Comparison of ENCODE assay signal across 8 mouse cellular contexts in genomic region chr4:126102061-126102841, GRCm38 (mm10). TPM values are rescaled to one million over a fixed set of nuclear protein-coding genes. Genes with fewer than 3 reads are reported as not detected.
DNase-seq lines count a peak whose midpoint lies in the region; ATAC-seq and TF ChIP-seq lines count a peak whose summit lies in the region.

No protein-coding gene starts in this region.

- peak; percentile 38 to 52 for DNase-seq in left cerebral cortex, adult 2 months (ENCODE audit: extremely low spot score in 1 of 2, low spot score in 2 of 2)
- no peak for DNase-seq in left cerebral cortex, postnatal 10 days (ENCODE audit: extremely low spot score in 1 of 2, low spot score in 2 of 2)
- DNase-seq in forebrain, postnatal 0 days = no peak
- peak; percentile 74 for DNase-seq in lung, postnatal 0 days (ENCODE audit: low spot score)
- no peak for DNase-seq in thymus, postnatal 36 days

- no peaks in the 10 kb centered on the region for H3K9me3 ChIP-seq in forebrain, postnatal 0 days (ENCODE audit: low read length)
- no peaks in the 10 kb centered on the region for H3K9me3 ChIP-seq in kidney, embryonic 15.5 days (replicated peaks)
- H3K9me3 ChIP-seq in lung, postnatal 0 days (ENCODE audit: low read length) = no peaks in the 10 kb centered on the region
- H3K9me3 ChIP-seq in stomach, embryonic 16.5 days (replicated peaks; ENCODE audit: control insufficient read depth, low read length) = no peaks in the 10 kb centered on the region

- no peaks in the 10 kb centered on the region for H3K36me3 ChIP-seq in forebrain, postnatal 0 days (ENCODE audit: insufficient read depth)
- H3K36me3 ChIP-seq in kidney, embryonic 15.5 days = peaks cover 14% of the 10 kb centered on the region
- H3K36me3 ChIP-seq in lung, postnatal 0 days (ENCODE audit: insufficient read depth, low read length) = no peaks in the 10 kb centered on the region
- H3K36me3 ChIP-seq in stomach, embryonic 16.5 days (ENCODE audit: control insufficient read depth, insufficient read depth, low read length) = peaks cover 5% of the 10 kb centered on the region; the same call in 1 of the 2 replicates

- intact Hi-C loops in left cerebral cortex, adult 2 months (cut with DNase I) = loop anchor here (5.0 kb wide), 1 partner anchor 150 kb away; no protein-coding TSS in a partner anchor
- intact Hi-C loops in left cerebral cortex, postnatal 10 days (cut with DNase I) = no loop called here

- no peak overlapping the region; the same call in 1 of the 2 replicates for H3K4me3 ChIP-seq in left cerebral cortex, adult 2 months
- H3K4me3 ChIP-seq in bone marrow, adult 2 months (replicated peaks; ENCODE audit: control insufficient read depth, low read depth, low read length) = no peak overlapping the region
- H3K4me3 ChIP-seq in forebrain, postnatal 0 days (ENCODE audit: low read depth, low read length) = no peak overlapping the region
- H3K4me3 ChIP-seq in kidney, embryonic 15.5 days (replicated peaks) = peak overlapping the region; percentile 95
- no peak overlapping the region for H3K4me3 ChIP-seq in lung, postnatal 0 days (ENCODE audit: low read depth, low read length)
- H3K4me3 ChIP-seq in stomach, embryonic 16.5 days (replicated peaks; ENCODE audit: low read length) = peak overlapping the region; percentile 82; the same call in 1 of the 2 replicates

- H3K9ac ChIP-seq in forebrain, postnatal 0 days = peak overlapping the region; percentile 47
- peak overlapping the region; percentile 49; the same call in 1 of the 2 replicates for H3K9ac ChIP-seq in kidney, embryonic 15.5 days
- no peak overlapping the region for H3K9ac ChIP-seq in lung, postnatal 0 days (replicated peaks; ENCODE audit: low read depth)
- H3K9ac ChIP-seq in stomach, embryonic 16.5 days (ENCODE audit: low read length) = peak overlapping the region; percentile 63

- TF ChIP-seq EP300 in lung, postnatal 0 days (IDR thresholded peaks at IDR 0.05) = no peak

- H3K4me2 ChIP-seq in forebrain, postnatal 0 days (ENCODE audit: low read depth) = peak overlapping the region; percentile 85
- H3K4me2 ChIP-seq in kidney, embryonic 15.5 days = peak overlapping the region; percentile 89
- peak overlapping the region; percentile 71 for H3K4me2 ChIP-seq in lung, postnatal 0 days (replicated peaks; ENCODE audit: low read depth, low read length)
- peak overlapping the region; percentile 88 for H3K4me2 ChIP-seq in stomach, embryonic 16.5 days (ENCODE audit: low read depth, low read length)

- 50% methylated on average over 7 of the region's 7 CpGs for WGBS in bone marrow, adult 2 months
- 36% methylated on average over 7 of the region's 7 CpGs for WGBS in forebrain, postnatal 0 days
- 41% methylated on average over 7 of the region's 7 CpGs for whole genome bisulfite sequencing in kidney, embryonic 15.5 days
- 44% methylated on average over 7 of the region's 7 CpGs for whole genome bisulfite sequencing in lung, postnatal 0 days
- WGBS in stomach, embryonic 16.5 days = 38% methylated on average over 7 of the region's 7 CpGs

- H3K27me3 ChIP-seq in forebrain, postnatal 0 days (ENCODE audit: insufficient read depth, low read length) = no peaks in the 10 kb centered on the region
- no peaks in the 10 kb centered on the region for H3K27me3 ChIP-seq in kidney, embryonic 15.5 days
- no peaks in the 10 kb centered on the region for H3K27me3 ChIP-seq in lung, postnatal 0 days (replicated peaks; ENCODE audit: insufficient read depth, low read length)
- no peaks in the 10 kb centered on the region for H3K27me3 ChIP-seq in stomach, embryonic 16.5 days (ENCODE audit: control insufficient read depth, insufficient read depth, low read length)

- ATAC-seq in forebrain, postnatal 0 days = no peak
- no peak for ATAC-seq in kidney, embryonic 15.5 days (replicated peaks; ENCODE audit: low FRiP score)
- ATAC-seq in lung, postnatal 0 days = no peak
- ATAC-seq in stomach, embryonic 16.5 days (ENCODE audit: insufficient read depth, low FRiP score) = no peak

- peaks cover 2% of the 10 kb centered on the region; the same call in 1 of the 2 replicates for H3K4me1 ChIP-seq in bone marrow, adult 2 months (ENCODE audit: control insufficient read depth, insufficient read depth, low read length)
- H3K4me1 ChIP-seq in forebrain, postnatal 0 days (ENCODE audit: insufficient read depth) = peaks cover 27% of the 10 kb centered on the region
- peaks cover 49% of the 10 kb centered on the region for H3K4me1 ChIP-seq in kidney, embryonic 15.5 days
- H3K4me1 ChIP-seq in lung, postnatal 0 days (ENCODE audit: insufficient read depth, low read depth, low read length) = peaks cover 38% of the 10 kb centered on the region
- H3K4me1 ChIP-seq in stomach, embryonic 16.5 days (ENCODE audit: control insufficient read depth, insufficient read depth, low read length) = peaks cover 40% of the 10 kb centered on the region

- no peak for TF ChIP-seq POLR2A in bone marrow, adult 2 months (IDR thresholded peaks at IDR 0.05; ENCODE audit: borderline replicate concordance, control insufficient read depth, low read depth, low read length)

- TF ChIP-seq CTCF in left cerebral cortex, adult 2 months (IDR thresholded peaks at IDR 0.05) = no peak
- no peak for TF ChIP-seq CTCF in bone marrow, adult 2 months (IDR thresholded peaks at IDR 0.05; ENCODE audit: control insufficient read depth, insufficient read depth, low read length)
- TF ChIP-seq CTCF in forebrain, postnatal 0 days (IDR thresholded peaks at IDR 0.05; ENCODE audit: low read depth) = no peak
- TF ChIP-seq CTCF in lung, postnatal 0 days (IDR thresholded peaks at IDR 0.05) = no peak

- peak overlapping the region; percentile 93 for H3K27ac ChIP-seq in left cerebral cortex, adult 2 months
- H3K27ac ChIP-seq in bone marrow, adult 2 months (ENCODE audit: control insufficient read depth, insufficient read depth, low read depth, low read length, poor library complexity) = peak overlapping the region; percentile 84
- H3K27ac ChIP-seq in forebrain, postnatal 0 days (ENCODE audit: low read depth, low read length) = peak overlapping the region; percentile 80; the same call in 1 of the 2 replicates
- peak overlapping the region; percentile 93 for H3K27ac ChIP-seq in kidney, embryonic 15.5 days
- H3K27ac ChIP-seq in lung, postnatal 0 days (ENCODE audit: low read length) = peak overlapping the region; percentile 97
- peak overlapping the region; percentile 96 for H3K27ac ChIP-seq in stomach, embryonic 16.5 days (ENCODE audit: low read length)

RNA-seq across cellular contexts. Expression of gene Stk40, which starts 1.5 kb away (rescaled TPM):
- 10 to 100 TPM; 39.8 to 56.4 TPM for total RNA-seq in left cerebral cortex, adult 2 months (2021)
- 10 to 100 TPM; 18.6 to 25.9 TPM for total RNA-seq in left cerebral cortex, postnatal 10 days (2021)
- polyA plus RNA-seq in bone marrow, adult 2 months (2011; ENCODE audit: insufficient read depth, insufficient read length, low replicate concordance, missing spikeins) = 7.5 and 14.0 TPM in 2 replicates
- 11.7 and 19.6 TPM in 2 replicates for total RNA-seq in forebrain, postnatal 0 days (2014; rRNA removed)
- polyA plus RNA-seq in forebrain, postnatal 0 days (2015; fragmentation: Nextera tagmentation; extraction: Ambion mirVana) = 13.3 and 14.9 TPM in 2 replicates
- polyA plus RNA-seq in kidney, embryonic 15.5 days (2015; fragmentation: Nextera tagmentation; extraction: Ambion mirVana) = 38.2 and 41.3 TPM in 2 replicates
- 26.7 and 30.6 TPM in 2 replicates for polyA plus RNA-seq in lung, postnatal 0 days (2015; fragmentation: Nextera tagmentation; extraction: Ambion mirVana)
- 28.4 and 29.6 TPM in 2 replicates for polyA plus RNA-seq in stomach, embryonic 16.5 days (2015; fragmentation: Nextera tagmentation; extraction: Ambion mirVana)

RNA-seq across cellular contexts. Expression of gene Lsm10, which starts 5.8 kb away (rescaled TPM):
- 10 to 100 TPM; 11.3 to 14.4 TPM for total RNA-seq in left cerebral cortex, adult 2 months (2021)
- 10 to 100 TPM; 16.2 to 16.8 TPM for total RNA-seq in left cerebral cortex, postnatal 10 days (2021)
- polyA plus RNA-seq in bone marrow, adult 2 months (2011; ENCODE audit: insufficient read depth, insufficient read length, low replicate concordance, missing spikeins) = 6.6 and 21.2 TPM in 2 replicates
- total RNA-seq in forebrain, postnatal 0 days (2014; rRNA removed) = 36.1 and 37.1 TPM in 2 replicates
- 54.5 and 59.5 TPM in 2 replicates for polyA plus RNA-seq in forebrain, postnatal 0 days (2015; fragmentation: Nextera tagmentation; extraction: Ambion mirVana)
- 51.8 and 52.9 TPM in 2 replicates for polyA plus RNA-seq in kidney, embryonic 15.5 days (2015; fragmentation: Nextera tagmentation; extraction: Ambion mirVana)
- polyA plus RNA-seq in lung, postnatal 0 days (2015; fragmentation: Nextera tagmentation; extraction: Ambion mirVana) = 62.2 and 64.1 TPM in 2 replicates
- polyA plus RNA-seq in stomach, embryonic 16.5 days (2015; fragmentation: Nextera tagmentation; extraction: Ambion mirVana) = 49.4 and 52.4 TPM in 2 replicates

RNA-seq across cellular contexts. Expression of gene Oscp1, which starts 43.9 kb away (rescaled TPM):
- total RNA-seq in left cerebral cortex, adult 2 months (2021) = 10 to 100 TPM; 49.2 to 57.1 TPM
- 10 to 100 TPM; 54.4 to 57.0 TPM for total RNA-seq in left cerebral cortex, postnatal 10 days (2021)
- 1.3 and 8.2 TPM in 2 replicates for polyA plus RNA-seq in bone marrow, adult 2 months (2011; ENCODE audit: insufficient read depth, insufficient read length, low replicate concordance, missing spikeins)
- 30.8 and 32.8 TPM in 2 replicates for total RNA-seq in forebrain, postnatal 0 days (2014; rRNA removed)
- polyA plus RNA-seq in forebrain, postnatal 0 days (2015; fragmentation: Nextera tagmentation; extraction: Ambion mirVana) = 37.4 and 43.7 TPM in 2 replicates
- 19.0 and 19.1 TPM in 2 replicates for polyA plus RNA-seq in kidney, embryonic 15.5 days (2015; fragmentation: Nextera tagmentation; extraction: Ambion mirVana)
- 11.8 and 12.3 TPM in 2 replicates for polyA plus RNA-seq in lung, postnatal 0 days (2015; fragmentation: Nextera tagmentation; extraction: Ambion mirVana)
- 10.1 and 12.5 TPM in 2 replicates for polyA plus RNA-seq in stomach, embryonic 16.5 days (2015; fragmentation: Nextera tagmentation; extraction: Ambion mirVana)

RNA-seq across cellular contexts. Expression of gene Eva1b, which starts 45.3 kb away (rescaled TPM):
- total RNA-seq in left cerebral cortex, adult 2 months (2021) = 1 to 10 TPM; 3.1 to 3.8 TPM
- total RNA-seq in left cerebral cortex, postnatal 10 days (2021) = 1 to 10 TPM; 6.8 to 8.0 TPM
- polyA plus RNA-seq in bone marrow, adult 2 months (2011; ENCODE audit: insufficient read depth, insufficient read length, low replicate concordance, missing spikeins) = 5.7 and 7.1 TPM in 2 replicates
- 12.9 and 14.4 TPM in 2 replicates for total RNA-seq in forebrain, postnatal 0 days (2014; rRNA removed)
- 10.6 and 12.6 TPM in 2 replicates for polyA plus RNA-seq in forebrain, postnatal 0 days (2015; fragmentation: Nextera tagmentation; extraction: Ambion mirVana)
- 90.0 and 98.5 TPM in 2 replicates for polyA plus RNA-seq in kidney, embryonic 15.5 days (2015; fragmentation: Nextera tagmentation; extraction: Ambion mirVana)
- 151 TPM in 2 replicates for polyA plus RNA-seq in lung, postnatal 0 days (2015; fragmentation: Nextera tagmentation; extraction: Ambion mirVana)
- polyA plus RNA-seq in stomach, embryonic 16.5 days (2015; fragmentation: Nextera tagmentation; extraction: Ambion mirVana) = 46.4 and 49.7 TPM in 2 replicates

RNA-seq across cellular contexts. Expression of gene Mrps15, which starts 55.5 kb away (rescaled TPM):
- total RNA-seq in left cerebral cortex, adult 2 months (2021) = 10 to 100 TPM; 44.6 to 49.0 TPM
- total RNA-seq in left cerebral cortex, postnatal 10 days (2021) = 10 to 100 TPM; 52.8 to 54.8 TPM
- polyA plus RNA-seq in bone marrow, adult 2 months (2011; ENCODE audit: insufficient read depth, insufficient read length, low replicate concordance, missing spikeins) = 75.0 and 98.1 TPM in 2 replicates
- 52.1 and 58.2 TPM in 2 replicates for total RNA-seq in forebrain, postnatal 0 days (2014; rRNA removed)
- polyA plus RNA-seq in forebrain, postnatal 0 days (2015; fragmentation: Nextera tagmentation; extraction: Ambion mirVana) = 116 and 120 TPM in 2 replicates
- 150 and 153 TPM in 2 replicates for polyA plus RNA-seq in kidney, embryonic 15.5 days (2015; fragmentation: Nextera tagmentation; extraction: Ambion mirVana)
- polyA plus RNA-seq in lung, postnatal 0 days (2015; fragmentation: Nextera tagmentation; extraction: Ambion mirVana) = 63.5 and 74.9 TPM in 2 replicates
- 114 and 131 TPM in 2 replicates for polyA plus RNA-seq in stomach, embryonic 16.5 days (2015; fragmentation: Nextera tagmentation; extraction: Ambion mirVana)

Comparison
In these comparisons a context has a peak if more than half of its experiments do, and no peak if none do; other contexts are left out.
1. DNase-seq: peak in left cerebral cortex, adult 2 months (2 of 2) and lung, postnatal 0 days (single experiment); none in left cerebral cortex, postnatal 10 days (0 of 2), forebrain, postnatal 0 days (single experiment) and thymus, postnatal 36 days (0 of 2).
2. H3K4me3 ChIP-seq: peak in kidney, embryonic 15.5 days (single experiment) and stomach, embryonic 16.5 days (single experiment); none in left cerebral cortex, adult 2 months (single experiment), bone marrow, adult 2 months (single experiment), forebrain, postnatal 0 days (single experiment) and lung, postnatal 0 days (single experiment).
3. Peak in every context shown above with its lines, with median percentiles within 50 percentile points of each other: H3K27ac ChIP-seq and H3K4me2 ChIP-seq.